ENCODE assay signal across 8 mouse cellular contexts in the genomic region with DNA sequence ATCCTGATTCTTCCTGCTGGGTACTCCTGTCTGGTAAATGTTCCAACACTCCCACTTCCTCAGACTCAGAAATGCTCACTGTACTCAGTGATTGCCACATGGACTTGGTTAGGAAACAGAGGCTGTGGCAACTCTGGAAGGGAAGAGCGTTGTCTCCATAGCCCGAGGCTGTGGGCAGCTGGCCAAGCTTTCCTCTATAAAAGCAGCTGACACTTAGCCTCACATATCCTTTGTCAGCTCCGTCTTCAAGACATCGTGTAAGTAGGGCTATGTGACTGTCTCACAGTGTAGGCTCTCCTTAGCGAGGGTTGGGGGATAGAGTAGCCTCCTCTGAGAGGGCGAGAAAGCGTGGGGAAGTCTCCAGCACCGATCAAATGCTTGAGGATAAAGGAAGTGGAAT. TPM values are rescaled to one million over a fixed set of nuclear protein-coding genes. Genes with fewer than 3 reads are reported as not detected.
A peak's percentile ranks its signal among the peaks of the same experiment; 100 is the strongest.
DNase-seq lines count a peak whose midpoint lies in the region; ATAC-seq and TF ChIP-seq lines count a peak whose summit lies in the region.
"Had no signal": no experiment of that assay in that cellular context is flagged by ENCODE, and none has a peak within 500 bp of the region (broad histone marks: within the 10 kb centered on the region; RNA-seq: fewer than 3 reads in every experiment).

A gene (plus strand): TSS at position 133 of the 400 bp plus-strand sequence.

- no peak for ATAC-seq in neural tube, embryonic 13.5 days (ENCODE audit: low read depth)
- ATAC-seq in limb, embryonic 14.5 days (ENCODE audit: low FRiP score, low read depth) = no peak
- ATAC-seq in monocyte, adult 5-6 weeks (replicated peaks; ENCODE audit: insufficient number of reproducible peaks, low FRiP score, low TSS enrichment, poor library complexity, severe bottlenecking) = peak; percentile 37

- DNase-seq in neural tube, embryonic 10.5 days (ENCODE audit: extremely low spot score, low spot score) = no peak
- no peak for DNase-seq in limb, embryonic 14.5 days (ENCODE audit: low spot score)
- DNase-seq in layer of hippocampus, adult 2 months (ENCODE audit: low spot score in 2 of 2) = no peak
- no peak for DNase-seq in frontal cortex, postnatal 14 days (ENCODE audit: low spot score in 2 of 2)

- TF ChIP-seq POLR2A in limb, embryonic 14.5 days (IDR thresholded peaks at IDR 0.05; ENCODE audit: borderline replicate concordance, extremely low read depth, insufficient read depth, insufficient read length) = no peak

- no peak within 1 kb of the TSS for H3K4me3 ChIP-seq in neural tube, embryonic 13.5 days
- H3K4me3 ChIP-seq in brown adipose tissue, adult 24 weeks (ENCODE audit: insufficient read depth, low read depth, low read length) = no peak within 1 kb of the TSS
- no peak within 1 kb of the TSS for H3K4me3 ChIP-seq in limb, embryonic 14.5 days (replicated peaks; ENCODE audit: low read length)
- no peak within 1 kb of the TSS for H3K4me3 ChIP-seq in layer of hippocampus, adult 2 months
- H3K4me3 ChIP-seq: midbrain, embryonic 12.5 days had no signal

- H3K4me1 ChIP-seq in neural tube, embryonic 13.5 days (replicated peaks) = no peaks in the 10 kb centered on the region
- H3K4me1 ChIP-seq in brown adipose tissue, adult 24 weeks (ENCODE audit: control insufficient read depth, insufficient read depth, insufficient read length, low read length) = no peaks in the 10 kb centered on the region
- H3K4me1 ChIP-seq in limb, embryonic 14.5 days (ENCODE audit: control insufficient read depth, insufficient read depth, low read length) = no peaks in the 10 kb centered on the region
- H3K4me1 ChIP-seq: midbrain, embryonic 12.5 days had no signal

- no peaks in the 10 kb centered on the region for H3K9me3 ChIP-seq in neural tube, embryonic 13.5 days
- H3K9me3 ChIP-seq in limb, embryonic 14.5 days (ENCODE audit: control insufficient read depth, low read length) = no peaks in the 10 kb centered on the region
- H3K9me3 ChIP-seq: midbrain, embryonic 12.5 days had no signal

- TF ChIP-seq CTCF in layer of hippocampus, adult 2 months (conservative IDR thresholded peaks at IDR 0.05) = no peak

- WGBS in neural tube, embryonic 13.5 days = 71% methylated on average over 8 of the region's 8 CpGs
- 39% methylated on average over 8 of the region's 8 CpGs for WGBS in limb, embryonic 14.5 days

- no peak within 1 kb of the TSS for H3K27ac ChIP-seq in neural tube, embryonic 13.5 days (replicated peaks)
- H3K27ac ChIP-seq in brown adipose tissue, adult 24 weeks (replicated peaks; ENCODE audit: low read depth, low read length) = no peak within 1 kb of the TSS
- H3K27ac ChIP-seq in limb, embryonic 14.5 days (replicated peaks; ENCODE audit: low read depth, low read length) = no peak within 1 kb of the TSS
- H3K27ac ChIP-seq in layer of hippocampus, adult 2 months = no peak within 1 kb of the TSS
- H3K27ac ChIP-seq: midbrain, embryonic 12.5 days had no signal

- H3K9ac ChIP-seq in neural tube, embryonic 13.5 days = no peak within 1 kb of the TSS
- H3K9ac ChIP-seq in limb, embryonic 14.5 days (ENCODE audit: low read depth, low read length, severe bottlenecking) = no peak within 1 kb of the TSS
- H3K9ac ChIP-seq: midbrain, embryonic 12.5 days had no signal

- no peak within 1 kb of the TSS for H3K4me2 ChIP-seq in neural tube, embryonic 13.5 days
- H3K4me2 ChIP-seq in limb, embryonic 14.5 days (replicated peaks; ENCODE audit: low read depth, low read length, severe bottlenecking) = no peak within 1 kb of the TSS
- H3K4me2 ChIP-seq: midbrain, embryonic 12.5 days had no signal

- H3K36me3 ChIP-seq in neural tube, embryonic 13.5 days = no peaks in the 10 kb centered on the region
- no peaks in the 10 kb centered on the region for H3K36me3 ChIP-seq in limb, embryonic 14.5 days (ENCODE audit: control insufficient read depth, insufficient read depth, low read length)
- H3K36me3 ChIP-seq: midbrain, embryonic 12.5 days had no signal

- H3K27me3 ChIP-seq in neural tube, embryonic 13.5 days = no peaks in the 10 kb centered on the region
- H3K27me3 ChIP-seq in limb, embryonic 14.5 days (ENCODE audit: control insufficient read depth, insufficient read depth, low read length) = no peaks in the 10 kb centered on the region
- H3K27me3 ChIP-seq: midbrain, embryonic 12.5 days had no signal

RNA-seq across cellular contexts. Expression of the gene that starts here (rescaled TPM):
- polyA plus RNA-seq in neural tube, embryonic 13.5 days (2015; fragmentation: Nextera tagmentation; extraction: Ambion mirVana) = 13.5 and 16.1 TPM in 2 replicates
- 14.6 and 14.8 TPM in 2 replicates for polyA plus RNA-seq in brown adipose tissue, adult 24 weeks (2012; ENCODE audit: insufficient read depth, insufficient read length, missing spikeins)
- polyA plus RNA-seq in limb, embryonic 14.5 days (2012; rRNA removed) = 10.2 and 20.4 TPM in 2 replicates
- 8.4 and 34.9 TPM in 2 replicates for polyA plus RNA-seq in limb, embryonic 14.5 days (2014; fragmentation: Nextera tagmentation; extraction: Ambion mirVana)
- 3.4 to 52.7 TPM (median 15.1 TPM) in 3 replicates for total RNA-seq in monocyte, adult 5-6 weeks (2017)
- not detected for total RNA-seq in layer of hippocampus, adult 2 months (2021)
